Mouse (Mus musculus): ENCODE results near the gene Rundc1.
"Not testable (repeated sequence)": the region's sequence is repeated elsewhere in the genome, so short reads cannot be mapped to it uniquely, and the experiment has no call there.

Gene Rundc1

GRCm38 (mm10) chr11:101424925-101425813 is at the start of gene Rundc1, which contains the start of gene Ptges3l:
Rundc1 (plus strand) TSS chr11:101425085.
Ptges3l (minus strand) TSS chr11:101425333.
- peak; percentile 96 to 99 for DNase-seq (ENCODE audit: low read depth in 2 of 2, low spot score in 2 of 2)

GRCm38 (mm10) chr11:101378196-101378595 is 46.7 kb upstream of the Rundc1 start:
- not testable (repeated sequence) for DNase-seq (ENCODE audit: low read depth in 2 of 2, low spot score in 2 of 2)

- no peak for DNase-seq (ENCODE audit: low read depth in 2 of 2, low spot score in 2 of 2)
These were observed 46.0 kb upstream of the Rundc1 start for GRCm38 (mm10) chr11:101378926-101379325.

GRCm38 (mm10) chr11:101381817-101382216 is 43.1 kb upstream of the Rundc1 start:
- no peak for DNase-seq (ENCODE audit: low read depth in 2 of 2, low spot score in 2 of 2)

GRCm38 (mm10) chr11:101395110-101395509 is 29.8 kb upstream of the Rundc1 start:
- peak; percentile 42 to 50 for DNase-seq (ENCODE audit: low read depth in 2 of 2, low spot score in 2 of 2)

GRCm38 (mm10) chr11:101415306-101415705 is 9.6 kb upstream of the Rundc1 start:
- no peak for DNase-seq (ENCODE audit: low read depth in 2 of 2, low spot score in 2 of 2)

GRCm38 (mm10) chr11:101416433-101417100 is 8.3 kb upstream of the Rundc1 start:
- no peak for DNase-seq (ENCODE audit: low read depth in 2 of 2, low spot score in 2 of 2)

- DNase-seq (ENCODE audit: low read depth in 2 of 2, low spot score in 2 of 2), result peak; percentile 73 to 86
These were observed 7.6 kb upstream of the Rundc1 start, which contains the start of gene Aarsd1 for GRCm38 (mm10) chr11:101417101-101417855. Aarsd1 (minus strand) TSS chr11:101417615.

- DNase-seq (ENCODE audit: low read depth in 2 of 2, low spot score in 2 of 2), result no peak
These were observed 5.9 kb upstream of the Rundc1 start for GRCm38 (mm10) chr11:101418991-101419390.

GRCm38 (mm10) chr11:101419610-101420009 is 5.3 kb upstream of the Rundc1 start:
- no peak for DNase-seq (ENCODE audit: low read depth in 2 of 2, low spot score in 2 of 2)

GRCm38 (mm10) chr11:101420148-101420547 is 4.7 kb upstream of the Rundc1 start:
- no peak for DNase-seq (ENCODE audit: low read depth in 2 of 2, low spot score in 2 of 2)

- peak in 1 of 2 experiments; percentile 16 for DNase-seq (ENCODE audit: low read depth in 2 of 2, low spot score in 2 of 2)
These were observed 607 bp upstream of the Rundc1 start, which contains the start of gene Gm27029 for GRCm38 (mm10) chr11:101424105-101424851. Gm27029 (minus strand) TSS chr11:101424796.

- DNase-seq (ENCODE audit: low read depth in 2 of 2, low spot score in 2 of 2), result no peak
These were observed 1.3 kb downstream of the Rundc1 start for GRCm38 (mm10) chr11:101426165-101426564.

- no peak for DNase-seq (ENCODE audit: low read depth in 2 of 2, low spot score in 2 of 2)
These were observed 6.4 kb downstream of the Rundc1 start for GRCm38 (mm10) chr11:101431327-101431726.

GRCm38 (mm10) chr11:101433396-101433795 is 8.5 kb downstream of the Rundc1 start:
- no peak for DNase-seq (ENCODE audit: low read depth in 2 of 2, low spot score in 2 of 2)

GRCm38 (mm10) chr11:101435831-101436230 is 10.9 kb downstream of the Rundc1 start:
- no peak for DNase-seq (ENCODE audit: low read depth in 2 of 2, low spot score in 2 of 2)

- no peak for DNase-seq (ENCODE audit: low read depth in 2 of 2, low spot score in 2 of 2)
These were observed 12.0 kb downstream of the Rundc1 start for GRCm38 (mm10) chr11:101436916-101437315.

- DNase-seq (ENCODE audit: low read depth in 2 of 2, low spot score in 2 of 2), result not testable (repeated sequence)
These were observed 13.1 kb downstream of the Rundc1 start for GRCm38 (mm10) chr11:101438006-101438405.

- not testable (repeated sequence) for DNase-seq (ENCODE audit: low read depth in 2 of 2, low spot score in 2 of 2)
These were observed 16.7 kb downstream of the Rundc1 start for GRCm38 (mm10) chr11:101441450-101442126.
